Mouse (Mus musculus) liver, adult (tissue): ENCODE measurements at regions not wholly inside any gene's neighbourhood (a gene's known extent, or its start where the extent isn't known, plus 50 kb on each side); places are given as distances from the start of the nearest gene placed in this dataset.

Source experiments
- GATA4 ChIP-seq: IDR thresholded peaks from 2 replicates; pipeline ENCODE4 v1.6.1; 2014; ENCODE audit warnings: mild to moderate bottlenecking, low read length; ENCODE audit not compliant: insufficient replicate concordance

GRCm38 (mm10) chr6:47354515-47354914 lies 98.7 kb upstream of the Cul1 start:
- TF ChIP-seq GATA4, result no peak

- TF ChIP-seq GATA4, result no peak
Observed at GRCm38 (mm10) chr6:47355500-47355899, 97.7 kb upstream of the Cul1 start.

DNA sequence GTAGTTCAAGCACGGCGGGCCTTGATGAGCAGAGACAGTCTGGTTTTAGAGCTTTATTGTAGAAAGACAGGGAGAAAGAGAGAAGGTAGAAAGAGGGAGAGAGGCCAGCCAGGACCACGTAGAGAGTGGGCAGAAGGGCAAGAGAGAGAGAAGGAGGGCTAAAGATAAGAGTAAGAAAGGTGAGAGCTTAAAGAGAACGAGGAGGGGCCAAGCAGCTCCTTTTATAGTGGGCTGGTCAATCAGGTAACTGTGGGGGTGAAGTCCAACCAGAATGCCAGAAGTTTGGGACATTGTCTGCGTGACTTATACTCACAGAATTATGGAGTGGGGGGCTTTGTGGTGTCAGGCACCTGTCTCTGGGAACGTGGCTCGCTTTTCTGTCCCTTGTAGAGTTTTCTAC lies 96.7 kb upstream of the Cul1 start:
- TF ChIP-seq GATA4, result no peak

DNA sequence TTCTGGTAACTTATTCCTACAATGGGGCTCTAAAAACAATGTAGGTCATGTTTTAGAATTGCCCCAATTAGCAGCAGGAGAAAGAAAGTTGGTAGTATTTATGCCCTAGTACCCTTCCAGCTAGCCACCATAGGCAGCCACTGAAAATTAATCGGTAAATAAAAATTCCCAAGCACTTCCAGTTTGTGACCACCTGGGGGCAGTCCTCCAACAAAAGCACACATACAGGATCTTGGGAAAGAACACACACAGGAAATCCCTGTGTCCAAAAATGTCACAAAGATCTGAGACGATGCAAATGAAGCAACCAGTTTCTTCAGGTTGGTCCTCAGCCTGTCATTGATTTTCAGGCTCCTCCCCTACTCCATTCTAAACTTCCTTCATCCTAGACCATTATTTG lies 94.5 kb upstream of the Cul1 start:
- TF ChIP-seq GATA4, result no peak

DNA sequence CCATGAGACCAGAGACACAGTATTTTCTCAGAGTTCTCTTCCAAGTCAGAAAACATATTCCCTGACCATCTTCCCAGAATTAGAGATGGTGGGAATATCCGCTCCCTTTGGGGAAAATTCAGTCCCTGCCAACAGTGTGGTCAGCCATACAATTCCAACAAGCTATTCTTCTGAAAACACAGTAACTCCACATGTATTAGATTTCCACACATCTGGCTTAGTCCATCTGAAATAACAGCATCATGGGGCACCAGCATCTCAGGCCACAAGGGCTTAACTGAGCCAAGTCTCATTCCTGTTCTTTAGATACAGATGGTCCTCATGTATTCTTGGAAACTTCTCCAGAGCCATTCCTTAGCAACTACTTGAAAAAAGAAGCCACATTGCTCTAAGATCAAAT lies 89.2 kb upstream of the Cul1 start:
- no peak for TF ChIP-seq GATA4

GRCm38 (mm10) chr6:47364556-47364955 lies 88.6 kb upstream of the Cul1 start:
- TF ChIP-seq GATA4, result no peak

- TF ChIP-seq GATA4, result no peak
Observed at GRCm38 (mm10) chr6:47365651-47366645, 87.2 kb upstream of the Cul1 start.

DNA sequence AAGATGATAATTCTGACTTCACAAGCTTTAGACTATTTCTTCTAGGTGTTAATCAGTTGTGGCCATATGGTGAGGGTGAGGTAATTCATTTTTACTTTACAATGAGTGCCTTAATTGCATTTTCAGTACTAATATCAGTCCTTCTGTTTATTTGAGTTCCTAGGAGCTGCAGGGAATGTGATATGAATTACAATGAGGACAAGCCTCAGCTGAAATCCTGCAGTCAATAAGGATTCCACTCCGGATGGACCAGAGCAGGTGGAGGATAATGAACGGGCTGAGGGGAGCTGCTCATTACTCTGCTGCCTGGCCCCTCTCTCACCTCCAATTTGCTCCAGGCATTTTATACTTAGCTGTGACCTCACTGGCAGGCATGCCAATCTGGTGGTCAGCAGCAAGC lies 85.7 kb upstream of the Cul1 start:
- no peak for TF ChIP-seq GATA4

DNA sequence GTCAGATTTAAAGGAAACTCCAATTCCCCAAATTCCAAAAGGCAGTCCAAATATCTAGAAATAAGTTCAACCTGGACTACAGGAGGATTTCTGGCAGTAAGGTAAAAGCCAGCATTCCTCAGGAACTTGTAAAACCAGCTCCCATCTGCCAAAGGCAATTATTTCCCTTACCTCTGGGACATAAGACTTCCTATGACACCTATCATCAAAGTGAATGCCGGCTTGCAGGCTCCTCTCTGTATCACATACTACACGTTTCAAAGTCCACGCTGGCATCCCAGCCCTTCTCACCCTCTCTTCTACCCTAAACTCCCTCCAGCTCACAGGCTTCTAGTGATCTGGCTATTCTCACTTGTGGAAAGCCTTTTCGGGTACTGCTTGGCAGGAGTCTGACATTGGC lies 77.5 kb upstream of the Cul1 start:
- no peak for TF ChIP-seq GATA4

GRCm38 (mm10) chr6:47381451-47381850 lies 71.7 kb upstream of the Cul1 start:
- no peak for TF ChIP-seq GATA4

DNA sequence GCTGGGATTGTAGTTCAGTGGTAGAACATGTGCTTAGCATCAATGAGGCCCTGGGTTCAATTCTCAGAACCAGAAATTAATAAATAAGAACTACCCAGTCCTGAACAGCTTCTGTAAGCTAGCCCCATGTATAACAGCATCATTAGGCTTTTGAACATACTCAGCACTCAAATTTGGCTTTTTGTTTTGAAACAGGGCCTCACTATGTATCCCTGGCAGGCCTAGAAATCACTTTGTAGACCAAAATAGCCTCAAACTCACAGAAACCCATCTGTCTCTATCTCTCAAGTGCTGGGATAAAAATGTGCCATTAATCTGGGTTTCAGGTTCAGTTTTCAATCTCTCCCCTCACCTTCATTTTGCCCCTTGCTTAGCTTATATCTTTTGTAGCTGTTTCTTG lies 66.6 kb upstream of the Cul1 start:
- TF ChIP-seq GATA4, result no peak

DNA sequence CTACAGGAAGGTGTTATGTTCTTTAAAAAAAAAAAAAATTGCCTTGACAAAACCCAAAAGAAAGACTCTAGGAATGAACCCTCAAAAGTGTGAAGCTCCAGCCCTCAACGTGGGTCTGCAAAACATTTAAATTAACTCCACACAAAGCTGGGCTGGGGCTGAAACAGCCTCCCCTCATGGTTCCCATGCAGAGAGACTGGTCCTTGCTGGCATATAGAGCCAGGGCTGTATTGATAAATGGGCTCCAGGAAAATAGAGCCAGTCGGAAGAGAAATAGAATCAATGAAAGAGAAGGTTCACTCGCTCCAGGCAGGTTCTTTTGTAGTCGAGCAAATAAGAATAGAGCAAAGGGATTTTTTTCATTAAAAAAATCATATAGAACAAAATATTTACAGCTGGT lies 63.3 kb upstream of the Cul1 start:
- TF ChIP-seq GATA4, result no peak

- no peak for TF ChIP-seq GATA4
Observed at GRCm38 (mm10) chr6:47390436-47391002, 62.7 kb upstream of the Cul1 start.

DNA sequence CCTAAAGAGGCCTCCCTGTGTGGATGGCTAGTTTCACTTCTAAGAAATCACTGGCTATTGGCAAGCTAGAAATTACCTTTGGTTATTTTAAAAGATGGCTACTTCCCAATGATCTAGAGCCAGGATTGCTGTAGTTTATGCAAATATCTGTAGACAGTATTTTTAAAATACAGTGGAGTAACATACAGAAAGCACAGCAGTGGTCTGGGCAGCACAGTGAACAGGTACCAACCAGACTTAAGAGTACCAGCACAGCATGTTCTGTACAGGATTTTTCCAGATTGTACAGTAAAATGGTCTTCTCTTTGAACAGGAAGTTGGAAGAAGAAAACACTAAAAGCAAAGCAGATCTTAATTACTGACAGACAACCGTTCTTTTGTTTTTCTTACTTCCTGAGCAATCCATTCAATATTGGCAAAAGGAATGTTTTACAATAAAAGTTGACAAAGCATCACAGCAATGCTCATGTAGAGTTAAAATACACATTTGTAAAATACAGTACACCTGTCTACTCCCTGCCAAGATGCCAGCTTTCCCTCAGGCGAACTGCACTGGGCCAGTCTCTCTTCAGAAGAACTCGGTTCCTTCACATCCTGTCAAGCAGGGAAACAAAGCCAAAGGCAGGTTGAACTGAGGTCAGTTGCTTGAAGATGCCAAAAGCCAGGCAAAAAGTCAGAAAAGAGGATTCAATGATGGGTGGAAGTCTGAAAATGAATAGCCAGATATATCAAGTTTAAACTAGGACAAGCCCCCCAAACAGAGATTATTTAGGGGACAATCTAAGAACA lies 62.0 kb upstream of the Cul1 start:
- no peak for TF ChIP-seq GATA4

DNA sequence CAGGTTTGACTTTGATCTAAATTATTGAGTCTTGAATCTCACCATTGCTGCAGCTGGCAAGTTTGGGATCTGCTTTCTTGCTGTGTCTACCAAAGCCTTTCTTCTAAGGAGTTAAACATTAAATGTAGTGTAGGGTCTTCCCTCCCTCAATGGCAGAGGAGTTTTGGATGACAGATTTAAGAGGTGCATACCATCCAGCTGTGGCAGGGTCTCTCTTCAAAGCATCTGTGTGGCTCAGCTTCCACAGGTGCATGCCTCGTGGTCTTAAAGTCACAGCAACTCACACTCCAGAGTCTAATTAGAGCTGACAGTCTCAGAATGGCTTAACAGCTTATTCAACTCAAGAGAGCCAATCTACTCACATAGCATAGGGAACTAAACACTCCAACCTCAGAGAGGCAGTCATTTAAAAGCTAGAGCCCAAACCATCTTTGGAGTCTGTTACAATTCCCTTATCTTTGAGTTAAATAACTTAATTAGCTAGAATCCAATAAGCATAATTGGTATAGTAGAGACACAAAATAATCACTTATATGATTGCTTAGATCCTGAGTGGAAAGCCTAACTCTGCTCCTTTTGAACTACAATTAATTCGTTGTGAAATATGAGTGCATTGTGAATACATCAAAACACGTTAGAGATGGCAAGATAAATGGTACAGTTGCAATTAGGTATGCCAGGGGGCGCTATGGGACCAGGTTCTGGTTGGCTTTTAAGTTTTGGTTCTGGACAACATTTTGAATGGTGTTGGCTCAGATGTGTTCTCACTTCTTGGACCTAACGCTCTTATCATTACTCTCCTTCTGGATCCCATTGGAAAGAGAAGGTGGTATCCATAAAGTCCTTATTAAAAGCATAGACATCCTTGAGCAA lies 57.5 kb upstream of the Cul1 start:
- TF ChIP-seq GATA4, result peak; percentile 67; the same call in 1 of the 2 replicates
